Mouse (Mus musculus): ENCODE results near the gene Kcnn4. TPM values are rescaled to one million over a fixed set of nuclear protein-coding genes. Genes with fewer than 3 reads are reported as not detected.

The Kcnn4 gene
- polyA plus RNA-seq, 1 experiment, result 50.6 TPM

DNA sequence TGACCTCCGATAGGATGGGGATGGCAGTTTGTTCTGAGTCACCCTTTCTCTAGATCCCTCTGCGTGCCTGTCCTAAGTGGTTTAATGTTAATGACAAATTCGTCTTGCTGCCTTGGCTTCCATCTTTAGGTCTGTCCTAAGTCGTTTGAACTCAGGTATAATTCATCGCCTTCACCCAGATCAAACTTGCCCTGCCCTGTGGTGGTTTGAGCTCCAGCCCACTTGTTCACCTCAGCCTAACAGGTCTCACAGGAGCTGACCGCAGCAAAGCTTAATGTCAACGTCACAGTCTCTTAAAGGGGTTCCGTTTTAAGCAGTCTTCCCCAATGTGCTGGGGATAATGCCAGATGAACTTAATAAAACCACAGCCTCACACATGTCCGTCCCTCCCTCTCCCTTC, 55.9 kb downstream of the Kcnn4 start:
- no peak for DNase-seq (ENCODE audit: low spot score)

DNA sequence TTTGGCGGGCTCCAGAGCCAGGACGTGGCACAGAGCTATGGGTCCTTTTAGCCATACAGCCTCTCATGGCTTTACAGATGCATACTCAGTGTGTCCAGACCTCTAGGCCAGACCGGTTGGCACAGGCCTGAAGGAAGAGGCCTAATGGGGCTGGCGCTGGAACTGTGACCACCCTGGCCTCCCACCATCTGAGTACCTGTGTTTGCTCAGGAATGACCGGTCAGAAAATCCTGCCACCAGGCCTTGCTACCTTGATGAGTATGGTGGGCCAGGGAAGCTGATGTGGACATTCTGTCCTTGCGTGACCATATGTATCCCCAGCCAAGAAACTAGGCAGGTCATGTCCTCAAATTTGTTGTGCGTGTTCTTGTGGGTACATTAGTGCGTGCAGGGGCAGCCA, 57.1 kb downstream of the Kcnn4 start:
- no peak for DNase-seq (ENCODE audit: low spot score)

DNA sequence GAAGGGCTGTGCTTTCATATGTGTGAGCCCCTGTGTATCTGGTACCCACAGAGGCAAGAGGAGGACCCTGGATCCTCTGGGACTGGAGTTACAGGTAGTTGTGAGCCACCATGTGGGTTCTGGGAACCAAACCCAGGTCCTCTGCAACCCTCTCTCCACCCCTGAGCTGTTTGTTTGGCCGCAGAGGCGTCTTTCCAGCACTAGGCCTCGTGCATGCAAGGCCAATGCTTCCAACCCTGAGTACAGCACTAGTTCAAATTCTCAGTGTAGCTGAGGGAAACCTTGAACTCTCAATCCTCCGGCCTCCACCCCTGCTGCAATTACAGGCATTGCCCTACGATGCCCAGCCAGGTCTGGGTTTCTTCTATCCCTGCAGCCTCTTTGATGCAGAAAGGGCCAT, 58.7 kb downstream of the Kcnn4 start:
- DNase-seq (ENCODE audit: low spot score), result no peak

DNA sequence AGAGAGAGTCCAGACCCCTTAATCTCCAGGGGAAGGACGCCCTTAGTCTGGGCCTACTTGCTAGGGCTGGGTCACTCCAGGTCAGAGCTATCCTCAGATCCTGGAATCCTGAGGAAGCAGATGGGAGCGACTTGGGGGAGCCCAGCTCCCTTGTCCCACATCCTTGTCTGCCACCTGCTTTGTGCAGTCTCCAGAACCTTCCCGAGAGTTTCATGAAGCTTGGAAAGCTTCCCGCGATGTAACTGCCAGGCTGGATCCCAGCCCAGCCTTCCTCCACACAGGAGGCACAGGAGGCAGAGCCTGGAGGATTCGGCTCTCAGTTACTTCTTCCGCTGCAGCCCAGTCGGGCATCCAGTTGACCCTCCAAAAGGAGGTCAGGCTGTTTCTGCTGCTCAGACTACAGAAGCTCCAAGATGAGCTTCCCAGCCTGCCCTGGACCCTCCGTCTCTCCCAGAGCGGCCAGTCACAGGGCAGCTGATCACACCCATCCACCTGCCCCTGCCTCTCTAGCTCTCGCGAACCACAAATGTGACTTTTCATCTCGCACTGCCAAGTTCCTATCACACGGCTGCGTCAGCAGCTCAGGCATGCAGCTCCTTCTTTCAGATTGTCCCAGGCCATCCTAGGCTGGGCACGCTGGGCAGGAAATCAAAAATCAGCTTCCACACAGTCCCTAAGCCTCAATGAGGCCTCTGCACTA, 59.5 kb downstream of the Kcnn4 start:
- no peak for DNase-seq (ENCODE audit: low spot score)

GRCm38 (mm10) chr7:24430551-24431345, 60.7 kb downstream of the Kcnn4 start:
- DNase-seq (ENCODE audit: low spot score), result no peak

GRCm38 (mm10) chr7:24431713-24432112, 61.6 kb downstream of the Kcnn4 start:
- no peak for DNase-seq (ENCODE audit: low spot score)

DNA sequence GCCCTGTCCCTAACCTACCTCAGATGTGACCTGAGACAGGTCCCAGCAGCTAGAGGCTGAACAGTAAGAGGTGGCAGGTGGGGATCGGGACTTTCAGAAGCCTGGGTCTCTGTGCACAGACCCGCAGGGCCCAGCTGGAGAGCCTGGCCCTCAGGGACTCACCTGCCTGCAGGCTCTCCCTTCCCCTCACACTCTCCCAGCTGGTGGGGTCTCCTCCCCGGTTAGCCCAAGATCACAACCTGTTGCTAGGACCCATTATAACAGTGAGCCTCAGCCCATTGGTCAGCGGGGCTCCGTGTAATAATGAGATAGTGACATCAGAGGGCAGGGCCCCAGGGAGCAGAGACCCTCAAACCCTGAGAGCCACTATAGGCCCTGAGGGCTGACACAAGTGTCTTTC, 65.2 kb downstream of the Kcnn4 start:
- DNase-seq (ENCODE audit: low spot score), result no peak

Other genes starting within 250 kb of the Kcnn4 start
- 10.6 and 12.9 TPM in 2 replicates for gene Zfp235, start 236.1 kb upstream of the Kcnn4 start, polyA plus RNA-seq (2012; rRNA removed)
- 1.1 TPM in 2 replicates for gene Zfp114, start 195.2 kb upstream of the Kcnn4 start, polyA plus RNA-seq (2012; rRNA removed)
- gene Zfp111, start 158.8 kb upstream of the Kcnn4 start, polyA plus RNA-seq (2012; rRNA removed), result 4.6 and 5.5 TPM in 2 replicates
- gene Zfp109, start 132.7 kb upstream of the Kcnn4 start, polyA plus RNA-seq (2012; rRNA removed), result 4.1 and 4.2 TPM in 2 replicates
- gene Zfp108, start 115.5 kb upstream of the Kcnn4 start, polyA plus RNA-seq (2012; rRNA removed), result 3.1 TPM in 2 replicates
- 6.0 and 6.4 TPM in 2 replicates for gene Zfp93, start 99.8 kb upstream of the Kcnn4 start, polyA plus RNA-seq (2012; rRNA removed)
- gene Zfp61, start 69.0 kb upstream of the Kcnn4 start, polyA plus RNA-seq (2012; rRNA removed), result 16.1 and 18.1 TPM in 2 replicates
- gene Zfp94, start 53.6 kb upstream of the Kcnn4 start, polyA plus RNA-seq (2012; rRNA removed), result 10.5 and 11.0 TPM in 2 replicates
- gene Tescl, start 36.3 kb upstream of the Kcnn4 start, polyA plus RNA-seq (2012; rRNA removed), result 0.19 TPM in 2 replicates
- not detected in 2 replicates for gene Lypd5, start 21.1 kb upstream of the Kcnn4 start, polyA plus RNA-seq (2012; rRNA removed)
- gene Smg9, start 29.4 kb downstream of the Kcnn4 start, polyA plus RNA-seq (2012; rRNA removed), result 37.6 and 37.7 TPM in 2 replicates
- 0.03 TPM in 1 of 2 replicates, not detected in the other for gene Irgc1, start 82.0 kb downstream of the Kcnn4 start, polyA plus RNA-seq (2012; rRNA removed)
- 18.8 and 28.9 TPM in 2 replicates for gene Plaur, start 92.2 kb downstream of the Kcnn4 start, polyA plus RNA-seq (2012; rRNA removed)
- gene Cadm4, start 111.8 kb downstream of the Kcnn4 start, polyA plus RNA-seq (2012; rRNA removed), result 10.0 and 19.2 TPM in 2 replicates
- gene Zfp428, start 136.7 kb downstream of the Kcnn4 start, polyA plus RNA-seq (2012; rRNA removed), result 10.0 and 10.7 TPM in 2 replicates
- not detected in 2 replicates for gene AC161166.1, start 142.2 kb downstream of the Kcnn4 start, polyA plus RNA-seq (2012; rRNA removed)
- gene Irgq, start 160.4 kb downstream of the Kcnn4 start, polyA plus RNA-seq (2012; rRNA removed), result 10.8 and 12.4 TPM in 2 replicates
- 0.10 and 0.21 TPM in 2 replicates for gene Pinlyp, start 175.9 kb downstream of the Kcnn4 start, polyA plus RNA-seq (2012; rRNA removed)
- 32.5 and 33.5 TPM in 2 replicates for gene Xrcc1, start 176.0 kb downstream of the Kcnn4 start, polyA plus RNA-seq (2012; rRNA removed)
- 59.0 and 67.0 TPM in 2 replicates for gene Ethe1, start 217.3 kb downstream of the Kcnn4 start, polyA plus RNA-seq (2012; rRNA removed)
- 0.44 and 0.83 TPM in 2 replicates for gene Zfp575, start 217.4 kb downstream of the Kcnn4 start, polyA plus RNA-seq (2012; rRNA removed)
- gene Phldb3, start 240.5 kb downstream of the Kcnn4 start, polyA plus RNA-seq (2012; rRNA removed), result 6.8 and 7.9 TPM in 2 replicates

Measured in urinary bladder, adult 2 months (tissue).